11 mouse cellular contexts compared by ENCODE assay signal in the genomic region with DNA sequence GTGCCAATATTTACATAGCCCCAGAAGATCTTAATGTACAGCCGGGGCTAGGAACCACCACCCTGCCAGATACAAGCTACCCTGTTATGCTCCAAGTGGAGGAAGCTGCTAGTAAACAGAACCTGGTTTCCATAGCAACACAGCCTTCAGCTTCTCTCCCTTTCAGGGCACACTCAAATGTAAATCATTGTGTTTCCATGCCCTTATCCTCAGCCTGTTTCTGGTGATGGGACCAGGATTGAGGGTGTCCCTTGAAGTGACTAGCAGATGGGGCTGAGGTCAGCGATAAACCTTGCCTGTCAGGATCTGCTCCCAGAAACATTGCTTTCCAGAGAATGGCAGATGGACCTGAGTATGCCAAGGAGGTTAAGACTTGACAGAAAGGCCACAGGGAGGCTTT. TPM values are rescaled to one million over a fixed set of nuclear protein-coding genes. Genes with fewer than 3 reads are reported as not detected.
DNase-seq lines count a peak whose midpoint lies in the region; ATAC-seq and TF ChIP-seq lines count a peak whose summit lies in the region.
"Had no signal": no experiment of that assay in that cellular context is flagged by ENCODE, and none has a peak within 500 bp of the region (broad histone marks: within the 10 kb centered on the region; RNA-seq: fewer than 3 reads in every experiment).

No protein-coding gene starts in this region.

- no peaks in the 10 kb centered on the region for H3K27me3 ChIP-seq in hindbrain, embryonic 13.5 days
- no peaks in the 10 kb centered on the region for H3K27me3 ChIP-seq in hindbrain, embryonic 14.5 days (ENCODE audit: control insufficient read depth, insufficient read depth, low read length)
- H3K27me3 ChIP-seq in kidney, embryonic 14.5 days (ENCODE audit: control insufficient read depth, insufficient read depth, low read length), result no peaks in the 10 kb centered on the region
- H3K27me3 ChIP-seq: embryonic facial prominence, embryonic 15.5 days; heart, embryonic 15.5 days; lung, embryonic 15.5 days had no signal

- TF ChIP-seq POLR2A in brain, embryonic 14.5 days (IDR thresholded peaks at IDR 0.05; ENCODE audit: borderline replicate concordance, extremely low read depth, insufficient read depth, insufficient read length, poor library complexity, severe bottlenecking), result no peak

- peak; percentile 50; the same call in 1 of the 2 replicates for ATAC-seq in hindbrain, embryonic 13.5 days (ENCODE audit: low FRiP score)
- ATAC-seq in hindbrain, embryonic 14.5 days (ENCODE audit: low FRiP score), result no peak
- no peak for ATAC-seq in kidney, embryonic 14.5 days (ENCODE audit: low FRiP score, low TSS enrichment)

- no peak for DNase-seq in hindbrain, embryonic 14.5 days (ENCODE audit: low spot score)
- peak; percentile 17 for DNase-seq in ES-CJ7 (ENCODE audit: low read depth, low spot score)
- DNase-seq in brain, embryonic 14.5 days (ENCODE audit: low read depth), result peak; percentile 76
- peak; percentile 66 for DNase-seq in mesoderm, embryonic 11.5 days (ENCODE audit: low read depth, low spot score)
- no peak for DNase-seq in kidney, postnatal 36 days
- DNase-seq: thymus, postnatal 25 days had no signal

- no peak overlapping the region for H3K4me3 ChIP-seq in hindbrain, embryonic 13.5 days
- H3K4me3 ChIP-seq in hindbrain, embryonic 14.5 days (replicated peaks; ENCODE audit: low read length), result no peak overlapping the region
- no peak overlapping the region for H3K4me3 ChIP-seq in kidney, embryonic 14.5 days (ENCODE audit: low read length)
- H3K4me3 ChIP-seq: embryonic facial prominence, embryonic 15.5 days; heart, embryonic 15.5 days; lung, embryonic 15.5 days had no signal

- H3K9ac ChIP-seq in hindbrain, embryonic 13.5 days, result no peak overlapping the region
- no peak overlapping the region for H3K9ac ChIP-seq in hindbrain, embryonic 14.5 days
- no peak overlapping the region for H3K9ac ChIP-seq in kidney, embryonic 14.5 days (ENCODE audit: low read depth, low read length)
- H3K9ac ChIP-seq: embryonic facial prominence, embryonic 15.5 days; heart, embryonic 15.5 days; lung, embryonic 15.5 days had no signal

- H3K36me3 ChIP-seq in hindbrain, embryonic 13.5 days, result no peaks in the 10 kb centered on the region
- H3K36me3 ChIP-seq in hindbrain, embryonic 14.5 days (replicated peaks; ENCODE audit: control insufficient read depth, insufficient read depth), result no peaks in the 10 kb centered on the region
- H3K36me3 ChIP-seq in kidney, embryonic 14.5 days (ENCODE audit: control insufficient read depth, insufficient read depth, low read length), result no peaks in the 10 kb centered on the region
- H3K36me3 ChIP-seq: embryonic facial prominence, embryonic 15.5 days; heart, embryonic 15.5 days; lung, embryonic 15.5 days had no signal

- no peak for TF ChIP-seq CTCF in brain, embryonic 14.5 days (IDR thresholded peaks at IDR 0.05; ENCODE audit: borderline replicate concordance, extremely low read depth, insufficient read depth, insufficient read length)

- WGBS in hindbrain, embryonic 13.5 days, result 45% methylated on average over 2 of the region's 2 CpGs
- 25% methylated on average over 2 of the region's 2 CpGs for WGBS in hindbrain, embryonic 14.5 days
- 57% methylated on average over 2 of the region's 2 CpGs for WGBS in kidney, embryonic 14.5 days

- no peak overlapping the region for H3K27ac ChIP-seq in hindbrain, embryonic 13.5 days
- H3K27ac ChIP-seq in hindbrain, embryonic 14.5 days, result no peak overlapping the region
- no peak overlapping the region for H3K27ac ChIP-seq in kidney, embryonic 14.5 days (ENCODE audit: low read depth, low read length)
- H3K27ac ChIP-seq: embryonic facial prominence, embryonic 15.5 days; heart, embryonic 15.5 days; lung, embryonic 15.5 days had no signal

- no peak overlapping the region for H3K4me2 ChIP-seq in hindbrain, embryonic 13.5 days
- H3K4me2 ChIP-seq in hindbrain, embryonic 14.5 days (replicated peaks), result no peak overlapping the region
- H3K4me2 ChIP-seq in kidney, embryonic 14.5 days (replicated peaks; ENCODE audit: low read depth, low read length), result no peak overlapping the region
- H3K4me2 ChIP-seq: embryonic facial prominence, embryonic 15.5 days; heart, embryonic 15.5 days; lung, embryonic 15.5 days had no signal

- peaks cover 14% of the 10 kb centered on the region for H3K4me1 ChIP-seq in hindbrain, embryonic 13.5 days (replicated peaks)
- peaks cover 11% of the 10 kb centered on the region; the same call in 1 of the 2 replicates for H3K4me1 ChIP-seq in hindbrain, embryonic 14.5 days (replicated peaks; ENCODE audit: control insufficient read depth, insufficient read depth, low read length)
- no peaks in the 10 kb centered on the region for H3K4me1 ChIP-seq in kidney, embryonic 14.5 days (ENCODE audit: control insufficient read depth, insufficient read depth, low read length)
- H3K4me1 ChIP-seq: embryonic facial prominence, embryonic 15.5 days; heart, embryonic 15.5 days; lung, embryonic 15.5 days had no signal

- H3K9me3 ChIP-seq in hindbrain, embryonic 13.5 days, result no peaks in the 10 kb centered on the region
- H3K9me3 ChIP-seq in hindbrain, embryonic 14.5 days (ENCODE audit: control insufficient read depth, low read length), result no peaks in the 10 kb centered on the region
- H3K9me3 ChIP-seq in kidney, embryonic 14.5 days (ENCODE audit: control insufficient read depth, low read length), result no peaks in the 10 kb centered on the region
- H3K9me3 ChIP-seq: embryonic facial prominence, embryonic 15.5 days; heart, embryonic 15.5 days; lung, embryonic 15.5 days had no signal

RNA-seq across cellular contexts. Expression of gene Fam196b, which starts 41.5 kb away (rescaled TPM):
- 3.5 and 3.8 TPM in 2 replicates for polyA plus RNA-seq in hindbrain, embryonic 13.5 days (2015; fragmentation: Nextera tagmentation; extraction: Ambion mirVana)
- polyA plus RNA-seq in hindbrain, embryonic 14.5 days (2014; fragmentation: Nextera tagmentation; extraction: Ambion mirVana), result 2.8 and 3.5 TPM in 2 replicates
- polyA plus RNA-seq in brain, embryonic 14.5 days (2012; rRNA removed), result 6.5 and 9.5 TPM in 2 replicates
- 0.24 and 0.46 TPM in 2 replicates for polyA plus RNA-seq in kidney, embryonic 14.5 days (2014; fragmentation: Nextera tagmentation; extraction: Ambion mirVana)

Comparison
In these comparisons a context has a peak if more than half of its experiments do, and no peak if none do; other contexts are left out.
1. DNase-seq: peak in ES-CJ7 (single experiment), brain, embryonic 14.5 days (single experiment) and mesoderm, embryonic 11.5 days (single experiment); none in hindbrain, embryonic 14.5 days (single experiment) and kidney, postnatal 36 days (0 of 2).